Mouse (Mus musculus) right cerebral cortex, adult 2 months (tissue): Measurements from ENCODE around the gene Ggnbp2.

Source experiments
- DNase-seq, 2 experiments: peaks; one replicate each; pipeline ENCODE4 v3.0.0; 2021 to 2022; ENCODE audit warnings: low spot score in 2 of 2

The Ggnbp2 gene

GRCm38 (mm10) chr11:84825261-84825807 is 45.3 kb downstream of the Ggnbp2 start:
- DNase-seq, result no peak

- DNase-seq, result no peak
These were observed 47.1 kb downstream of the Ggnbp2 start for GRCm38 (mm10) chr11:84823484-84823897.

GRCm38 (mm10) chr11:84822487-84822886 is 48.1 kb downstream of the Ggnbp2 start:
- DNase-seq, result no peak

- DNase-seq, result no peak
These were observed 49.4 kb downstream of the Ggnbp2 start for GRCm38 (mm10) chr11:84821131-84821770.

DNA sequence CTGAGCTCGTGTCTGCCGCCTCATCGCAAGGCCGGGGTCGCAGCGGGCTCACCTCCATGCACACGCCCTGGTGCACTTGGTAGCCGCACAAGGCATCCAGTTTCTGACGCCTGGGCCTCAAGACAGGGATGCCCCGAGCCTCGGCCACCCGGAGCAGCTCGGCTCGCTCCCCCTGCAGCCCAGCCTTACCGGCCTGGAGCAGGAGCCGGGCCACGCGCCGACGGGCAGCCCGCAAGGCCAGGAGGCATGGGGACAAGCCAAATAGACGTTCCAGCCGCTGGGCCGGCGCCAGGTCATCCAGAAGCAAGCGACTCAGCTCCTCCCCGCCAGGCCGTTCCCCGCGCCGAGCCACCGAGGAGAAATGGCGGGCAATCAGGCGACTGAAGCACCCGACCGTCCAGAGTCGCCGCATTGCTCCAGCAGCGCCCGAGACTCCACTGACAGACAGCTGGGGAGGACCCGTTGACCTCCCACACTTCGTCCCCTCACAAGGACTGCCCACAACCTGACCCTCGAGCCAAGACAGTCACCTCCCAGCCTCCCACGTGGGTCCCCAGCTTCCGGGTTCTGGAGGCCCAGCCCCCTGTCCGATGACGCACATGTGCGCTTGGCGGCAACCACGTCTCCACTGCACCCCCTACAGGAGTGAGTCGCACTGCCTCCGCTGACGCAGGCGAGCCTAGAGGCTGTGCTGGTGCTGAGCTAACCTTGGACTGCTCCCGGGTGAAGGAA is 51.5 kb downstream of the Ggnbp2 start, which contains the start of gene Mrm1:
Gene Mrm1 (minus strand): TSS at position 555 of the 732 bp plus-strand sequence.
- peak; percentile 94 for DNase-seq

DNA sequence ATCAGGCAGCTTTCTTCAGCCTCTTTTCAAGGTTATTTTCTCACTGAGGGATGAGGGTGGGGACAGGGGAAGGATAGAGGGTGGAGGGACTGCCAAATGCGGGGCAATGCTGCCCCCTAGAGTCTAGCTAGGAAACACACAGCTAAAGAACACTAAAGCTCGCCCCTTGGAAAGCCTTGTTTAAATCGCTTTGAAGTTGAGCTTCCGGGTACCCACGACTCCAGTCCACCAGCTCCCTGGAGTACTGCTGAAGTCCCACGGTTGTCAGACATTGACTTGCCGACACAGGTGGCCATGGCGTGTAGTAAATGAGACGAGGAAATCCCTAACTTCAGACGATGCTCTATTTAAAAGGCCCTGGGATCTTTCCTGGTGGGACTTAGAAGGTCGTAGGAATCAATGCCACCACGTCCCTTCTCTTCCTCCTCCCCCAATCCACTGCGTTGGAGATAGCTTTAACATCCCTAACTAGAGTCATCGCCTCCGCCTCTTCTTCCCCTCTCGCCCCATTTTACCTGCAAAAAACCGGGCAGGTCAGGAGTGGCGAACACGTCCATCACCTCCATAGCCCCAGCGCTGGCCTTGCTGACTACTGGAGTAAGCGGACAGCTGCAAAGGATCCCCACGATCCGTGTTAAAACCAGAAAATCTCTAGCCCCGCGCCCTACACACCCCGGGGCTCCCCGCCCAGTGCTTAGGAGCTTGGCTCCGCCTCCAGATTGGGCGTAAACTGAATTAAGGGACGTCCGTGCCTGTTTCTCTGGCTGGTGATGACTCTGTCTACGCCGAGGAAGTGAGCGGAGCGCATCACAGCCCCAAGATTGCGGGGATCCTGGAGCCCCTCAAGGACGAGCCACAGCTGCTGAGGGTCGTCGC is 52.3 kb downstream of the Ggnbp2 start:
- DNase-seq, result peak; percentile 74 to 76

DNA sequence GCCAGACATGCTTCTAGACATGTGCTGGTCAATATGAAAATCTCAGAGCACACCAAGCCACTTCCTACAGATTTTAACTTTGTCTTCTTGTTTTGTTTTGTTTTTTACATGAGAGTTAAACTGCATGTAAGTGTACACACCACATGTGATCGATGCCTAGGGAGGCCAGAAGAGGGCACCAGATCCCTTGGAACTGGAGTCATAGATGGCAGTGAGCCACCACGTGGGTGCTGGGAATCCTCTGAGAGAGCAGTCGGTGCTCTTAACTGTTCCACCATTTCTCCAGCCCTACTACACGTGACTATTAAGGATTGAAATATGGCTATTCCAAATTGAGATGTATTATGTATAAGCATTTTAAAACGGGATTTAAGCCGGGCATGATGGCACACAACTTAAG is 53.3 kb downstream of the Ggnbp2 start:
- no peak for DNase-seq

DNA sequence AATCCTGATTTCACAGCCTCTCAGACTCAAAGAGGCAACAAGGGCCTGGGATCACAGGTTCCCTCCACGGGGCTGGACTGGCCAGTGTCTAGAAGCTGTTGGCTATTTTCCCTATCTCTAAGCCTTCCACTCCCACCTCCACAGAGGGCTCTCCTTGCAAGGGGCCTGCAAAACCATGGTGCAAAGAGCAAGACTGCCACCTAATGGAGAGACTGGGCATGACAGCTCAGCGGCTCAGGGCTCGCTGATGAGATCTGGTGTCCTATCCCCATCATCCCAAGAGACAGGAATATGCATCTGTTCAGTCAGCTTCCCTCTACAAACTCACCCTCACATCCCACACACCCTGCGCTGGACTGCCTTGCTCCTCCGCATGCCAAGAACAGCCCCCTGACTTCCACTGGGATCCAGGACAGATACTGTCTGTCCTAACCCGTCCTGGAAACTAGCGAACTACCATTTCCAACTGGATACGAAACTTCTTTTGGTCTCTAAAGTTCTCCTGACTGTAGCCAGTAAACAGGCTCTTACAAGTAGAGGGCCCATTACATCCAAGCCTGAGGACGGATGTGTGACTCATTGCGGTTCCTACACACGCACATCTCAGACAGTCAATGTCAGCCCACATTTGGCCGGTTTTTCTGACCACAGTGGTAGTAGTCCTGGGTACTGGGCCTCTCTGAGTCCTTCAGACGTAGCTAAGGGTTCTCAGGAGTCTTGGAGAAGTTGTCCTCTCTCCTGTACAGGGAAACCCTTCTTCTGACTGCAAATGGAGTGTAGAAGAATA is 56.7 kb downstream of the Ggnbp2 start:
- peak; percentile 82 to 84 for DNase-seq

- DNase-seq, result no peak
These were observed 66.2 kb downstream of the Ggnbp2 start for GRCm38 (mm10) chr11:84804373-84804772.

GRCm38 (mm10) chr11:84797627-84798353 is 72.8 kb downstream of the Ggnbp2 start:
- DNase-seq, result peak; percentile 76 to 84

DNA sequence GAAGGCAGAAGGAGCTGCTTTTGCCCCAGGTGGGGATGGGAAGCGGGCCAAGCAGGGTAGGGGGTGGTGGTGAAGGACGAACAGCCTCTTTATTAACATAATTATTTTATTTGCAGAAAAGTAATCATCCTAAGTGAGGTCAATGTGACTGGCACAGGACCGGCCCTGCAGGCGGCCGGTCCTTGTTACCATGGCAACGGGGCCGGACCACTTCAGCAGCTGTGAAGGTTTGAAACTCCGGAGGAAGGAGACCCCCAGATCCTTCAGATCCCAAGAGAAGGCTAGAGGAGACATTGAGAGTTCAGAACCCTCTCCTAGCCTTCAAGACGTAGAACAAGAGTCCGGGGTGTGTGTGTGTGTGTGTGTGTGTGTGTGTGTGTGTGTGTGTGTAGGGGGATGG is 73.6 kb downstream of the Ggnbp2 start:
- DNase-seq, result no peak

DNA sequence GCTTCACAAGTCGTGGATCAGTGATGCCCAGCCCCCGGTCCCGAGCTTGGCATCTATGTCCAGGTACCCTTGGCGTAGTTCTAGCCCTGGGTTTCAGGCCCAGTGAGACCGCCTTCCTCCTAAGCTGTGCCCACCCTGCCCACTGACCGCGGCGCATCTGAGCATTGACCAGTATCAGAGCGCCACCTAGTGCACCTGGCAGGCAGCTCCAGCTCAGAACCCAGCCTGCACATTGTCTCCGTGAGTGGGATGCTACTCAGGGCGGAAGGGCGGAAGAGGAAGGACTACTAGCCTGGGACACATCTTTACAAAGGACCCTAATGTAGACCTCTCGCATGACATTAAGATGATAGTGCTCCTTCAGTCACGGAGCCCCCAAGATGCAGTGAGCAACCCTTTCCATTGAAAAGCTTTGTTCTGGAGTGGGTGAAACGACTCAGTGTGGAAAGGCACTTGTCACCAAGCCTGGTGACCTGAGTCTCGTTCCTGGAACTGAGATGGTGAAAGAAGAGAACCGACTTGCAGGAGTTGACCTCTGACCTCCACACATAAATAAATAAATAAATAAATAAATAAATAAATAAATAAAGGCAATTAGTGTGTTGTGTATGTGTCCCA is 76.0 kb downstream of the Ggnbp2 start:
- DNase-seq, result peak; percentile 84 to 86

DNA sequence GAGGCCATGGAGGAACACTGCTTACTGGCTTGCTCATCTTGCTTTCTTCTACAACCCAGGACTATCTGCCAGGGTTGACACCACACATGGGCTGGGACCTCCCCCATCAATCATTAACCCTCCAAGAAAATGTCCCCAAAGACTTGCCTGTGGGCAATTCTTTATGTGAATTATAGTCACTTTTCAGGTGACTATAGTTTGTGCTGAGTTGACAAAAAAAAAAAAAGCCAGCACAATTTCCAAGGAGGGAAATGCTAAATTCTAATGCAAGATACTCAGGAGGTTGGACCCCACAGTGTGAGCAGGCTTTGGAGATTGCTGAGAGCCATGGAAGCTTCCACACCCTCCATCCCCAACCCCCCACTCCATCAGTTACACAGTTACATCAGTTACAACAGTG is 77.1 kb downstream of the Ggnbp2 start:
- DNase-seq, result no peak

GRCm38 (mm10) chr11:84790383-84790782 is 80.2 kb downstream of the Ggnbp2 start:
- DNase-seq, result no peak
